ENCODE assay signal across 8 mouse cellular contexts in the genomic region with DNA sequence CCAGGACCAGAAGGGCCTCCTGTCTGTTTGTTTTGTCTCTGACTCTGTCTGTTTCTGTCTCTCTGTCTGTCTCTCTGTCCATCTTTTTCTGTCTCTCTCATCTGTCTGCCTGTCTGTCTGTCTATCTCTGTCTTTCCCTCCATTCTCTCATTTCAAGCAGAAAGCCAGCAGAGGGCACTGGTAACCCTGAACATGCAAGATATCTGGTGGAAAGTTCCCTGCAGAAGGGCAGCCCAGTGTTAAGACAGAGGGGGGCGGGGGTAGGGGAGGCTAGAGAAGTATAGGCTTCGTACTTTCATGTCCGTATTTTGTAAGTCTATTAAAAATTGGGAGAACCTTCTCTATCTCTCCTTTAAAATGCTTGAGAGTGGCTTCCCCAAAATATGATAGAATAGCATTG.
DNase-seq lines count a peak whose midpoint lies in the region; ATAC-seq and TF ChIP-seq lines count a peak whose summit lies in the region.

No protein-coding gene starts in this region.

- no peak for ATAC-seq in liver, embryonic 12.5 days
- ATAC-seq in hematopoietic stem cell, adult 5-6 weeks (replicated peaks in 1 of 2; ENCODE audit: insufficient read depth in 1 of 2, low FRiP score in 2 of 2, low TSS enrichment in 1 of 2, low read depth in 1 of 2, poor library complexity in 2 of 2, severe bottlenecking in 2 of 2): peak; percentile 53 to 56; a peak in 2 of 4 replicates
- no peak for ATAC-seq in liver, embryonic 14.5 days (ENCODE audit: insufficient read depth)
- peak; percentile 38; the same call in 1 of the 2 replicates for ATAC-seq in neural tube, embryonic 14.5 days (ENCODE audit: low read depth)

- DNase-seq in liver: peak; percentile 23
- DNase-seq in ZHBTc4 (ENCODE audit: low read depth, low spot score): peak; percentile 27
- DNase-seq in cerebellum, postnatal 14 days: peak; percentile 73 to 78
- DNase-seq in liver, embryonic 14.5 days (ENCODE audit: low read depth in 3 of 3, low spot score in 3 of 3): no peak
- DNase-seq in natural killer cell, adult 2 months (ENCODE audit: low spot score in 2 of 2): no peak

- no peak for TF ChIP-seq EP300 in liver, embryonic 14.5 days (IDR thresholded peaks at IDR 0.05; ENCODE audit: low read depth)

- no peak overlapping the region for H3K4me3 ChIP-seq in liver, embryonic 12.5 days
- H3K4me3 ChIP-seq in liver, embryonic 14.5 days (ENCODE audit: insufficient read depth in 1 of 2, low read depth in 2 of 2, low read length in 2 of 2): no peak overlapping the region
- H3K4me3 ChIP-seq in neural tube, embryonic 14.5 days (ENCODE audit: low read depth, low read length): no peak overlapping the region

- no peaks in the 10 kb centered on the region for H3K27me3 ChIP-seq in liver, embryonic 12.5 days (replicated peaks)
- no peaks in the 10 kb centered on the region for H3K27me3 ChIP-seq in liver, embryonic 14.5 days (ENCODE audit: control insufficient read depth, insufficient read depth, low read length)
- H3K27me3 ChIP-seq in neural tube, embryonic 14.5 days (ENCODE audit: control insufficient read depth, insufficient read depth, low read length): no peaks in the 10 kb centered on the region

- 37% methylated on average over 3 of the region's 3 CpGs for WGBS in liver, embryonic 12.5 days (ENCODE audit: insufficient replicate concordance)
- 27% methylated on average over 3 of the region's 3 CpGs for WGBS in liver, embryonic 14.5 days (ENCODE audit: insufficient replicate concordance)
- WGBS in neural tube, embryonic 14.5 days: 30% methylated on average over 3 of the region's 3 CpGs

- H3K36me3 ChIP-seq in liver, embryonic 12.5 days: no peaks in the 10 kb centered on the region
- H3K36me3 ChIP-seq in liver, embryonic 14.5 days (replicated peaks; ENCODE audit: control insufficient read depth, insufficient read depth, low read depth): no peaks in the 10 kb centered on the region
- no peaks in the 10 kb centered on the region for H3K36me3 ChIP-seq in neural tube, embryonic 14.5 days (ENCODE audit: control insufficient read depth, insufficient read depth, low read length)

- no peak overlapping the region for H3K27ac ChIP-seq in liver, embryonic 12.5 days
- no peak overlapping the region for H3K27ac ChIP-seq in liver, embryonic 14.5 days
- no peak overlapping the region for H3K27ac ChIP-seq in neural tube, embryonic 14.5 days (ENCODE audit: low read depth, low read length)

- H3K4me1 ChIP-seq in liver, embryonic 12.5 days: no peaks in the 10 kb centered on the region
- no peaks in the 10 kb centered on the region for H3K4me1 ChIP-seq in liver, embryonic 14.5 days (replicated peaks; ENCODE audit: control insufficient read depth in 2 of 2, insufficient read depth in 2 of 2, low read length in 1 of 2)
- peaks cover 7% of the 10 kb centered on the region for H3K4me1 ChIP-seq in neural tube, embryonic 14.5 days (ENCODE audit: control insufficient read depth, insufficient read depth, low read length)

- no peak overlapping the region for H3K4me2 ChIP-seq in liver, embryonic 12.5 days
- no peak overlapping the region for H3K4me2 ChIP-seq in liver, embryonic 14.5 days (ENCODE audit: low read depth)
- H3K4me2 ChIP-seq in neural tube, embryonic 14.5 days (ENCODE audit: low read depth, low read length): no peak overlapping the region

- H3K9ac ChIP-seq in liver, embryonic 12.5 days: no peak overlapping the region
- no peak overlapping the region for H3K9ac ChIP-seq in liver, embryonic 14.5 days (replicated peaks)
- H3K9ac ChIP-seq in neural tube, embryonic 14.5 days (replicated peaks; ENCODE audit: low read depth, low read length): no peak overlapping the region

- peak; percentile 17; the same call in 1 of the 2 replicates for TF ChIP-seq CTCF in liver, embryonic 14.5 days (IDR thresholded peaks at IDR 0.05; ENCODE audit: low read depth)

- no peaks in the 10 kb centered on the region for H3K9me3 ChIP-seq in liver, embryonic 12.5 days (replicated peaks)
- H3K9me3 ChIP-seq in liver, embryonic 14.5 days (ENCODE audit: control insufficient read depth, low read length): no peaks in the 10 kb centered on the region
- no peaks in the 10 kb centered on the region for H3K9me3 ChIP-seq in neural tube, embryonic 14.5 days (ENCODE audit: control insufficient read depth, low read length)

Comparison
In these comparisons a context has a peak if more than half of its experiments do, and no peak if none do; other contexts are left out.
1. DNase-seq: peak in liver (single experiment), ZHBTc4 (single experiment) and cerebellum, postnatal 14 days (2 of 2); none in liver, embryonic 14.5 days (0 of 3) and natural killer cell, adult 2 months (0 of 2).
2. ATAC-seq: peak in hematopoietic stem cell, adult 5-6 weeks (2 of 2) and neural tube, embryonic 14.5 days (single experiment); none in liver, embryonic 12.5 days (single experiment) and liver, embryonic 14.5 days (single experiment).